Mouse (Mus musculus) embryonic fibroblast, embryonic 13.5 days (primary cell): ENCODE data around the gene Hacl1.

Experiments used
- CTCF ChIP-seq: IDR thresholded peaks from 2 replicates; pipeline ENCODE4 v1.5.1; 2011; ENCODE audit warnings: mild to moderate bottlenecking, control low read depth, low read length, moderate library complexity, borderline replicate concordance; ENCODE audit not compliant: insufficient read depth
- POLR2A ChIP-seq: IDR thresholded peaks from 2 replicates; pipeline ENCODE4 v1.6.1; 2011; ENCODE audit warnings: low read depth, mild to moderate bottlenecking, control low read depth, low read length, moderate library complexity

DNA sequence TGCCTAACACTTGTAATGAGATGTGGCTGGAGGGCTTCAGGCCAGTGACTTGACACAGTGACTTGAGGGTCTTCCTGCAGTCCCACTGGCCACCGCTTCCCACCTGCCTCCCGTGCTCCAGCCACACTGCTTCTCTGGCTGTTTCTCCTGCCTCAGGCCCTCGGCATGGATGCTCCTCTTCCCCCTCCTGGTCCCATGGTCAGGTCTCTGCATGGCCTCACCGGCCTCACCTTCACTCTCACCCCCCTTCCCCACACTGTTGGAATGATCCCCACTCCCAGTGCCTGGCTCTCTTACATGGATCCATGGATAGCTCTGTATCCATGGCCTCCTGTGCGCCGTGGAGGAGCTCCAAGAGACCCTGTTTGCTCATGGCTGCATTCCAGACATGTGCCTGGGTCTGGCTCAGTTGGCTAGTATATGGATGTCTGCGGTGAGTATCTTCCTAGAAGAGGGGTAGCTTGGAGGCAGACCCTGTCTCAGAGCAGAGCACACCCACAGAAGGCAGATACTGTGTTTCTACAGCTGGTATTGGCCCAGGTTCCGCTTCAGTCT, 17.1 kb upstream of the Hacl1 start:
- TF ChIP-seq POLR2A, result no peak
- TF ChIP-seq CTCF, result no peak
